Mouse (Mus musculus) cortical plate, adult 2 months (tissue): ENCODE measurements at regions not wholly inside any gene's neighbourhood (a gene's known extent, or its start where the extent isn't known, plus 50 kb on each side); places are given as distances from the start of the nearest gene placed in this dataset.

Experiments used
- CTCF ChIP-seq: fragments of 200-500 bp; IDR thresholded peaks from 2 replicates; pipeline ENCODE4 v1.5.1; 2011; ENCODE audit warnings: mild to moderate bottlenecking, control low read depth, low read length; ENCODE audit not compliant: insufficient read depth; ENCODE audit errors: extremely low read depth
- POLR2A ChIP-seq: fragments of 200-500 bp; IDR thresholded peaks from 2 replicates; pipeline ENCODE4 v1.6.1; 2011; ENCODE audit warnings: mild to moderate bottlenecking, low read length, control low read depth; ENCODE audit not compliant: insufficient read depth; ENCODE audit errors: extremely low read depth

DNA sequence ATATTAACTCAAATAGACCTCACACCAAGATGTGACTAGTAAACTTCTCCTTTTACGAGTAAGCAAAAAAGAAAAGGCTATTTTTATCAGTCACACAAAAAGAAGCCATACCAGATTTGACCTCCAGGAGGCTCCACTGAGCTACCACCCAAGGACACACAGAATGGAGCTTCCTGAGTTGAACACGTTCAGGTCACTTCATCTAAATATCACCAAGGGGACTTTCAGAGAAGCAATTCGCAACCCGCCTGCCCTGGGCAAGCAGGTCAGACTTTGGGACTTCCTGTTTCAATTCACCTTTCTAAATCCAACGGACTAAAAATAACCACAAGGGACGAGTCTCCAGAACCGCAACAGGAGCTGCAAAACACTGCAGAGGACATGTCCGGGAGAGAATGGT, 281.5 kb downstream of the Dhx15 start:
- no peak for TF ChIP-seq CTCF
- no peak for TF ChIP-seq POLR2A
